Mouse (Mus musculus): ENCODE data around the gene 1600002K03Rik. TPM values are rescaled to one million over a fixed set of nuclear protein-coding genes. Genes with fewer than 3 reads are reported as not detected.

1600002K03Rik gene
- polyA plus RNA-seq, 1 experiment from 2014 or later, result 16.3 TPM

- peak overlapping the region; percentile 94 for H3K4me2 ChIP-seq
- H3K27ac ChIP-seq (replicated peaks), result peak overlapping the region; percentile 100
- no peak for ATAC-seq (ENCODE audit: low read depth)
- peaks cover 59% of the 10 kb centered on the region for H3K36me3 ChIP-seq
- H3K27me3 ChIP-seq, result no peaks in the 10 kb centered on the region
- no peaks in the 10 kb centered on the region for H3K9me3 ChIP-seq
- peak overlapping the region; percentile 100 for H3K9ac ChIP-seq
- WGBS, result 0% methylated on average over 52 of the region's 71 CpGs
- H3K4me3 ChIP-seq, result peak overlapping the region; percentile 98
- H3K4me1 ChIP-seq (replicated peaks), result peaks cover 66% of the 10 kb centered on the region
Observed at GRCm38 (mm10) chr10:80150226-80151210, 22.2 kb upstream of the 1600002K03Rik start.

- ATAC-seq (ENCODE audit: low read depth), result no peak
- Histone ChIP-seq H3K9ac (peak overlapping the region; percentile 100), H3K4me2 (peak overlapping the region; percentile 94), H3K4me3 (peak overlapping the region; percentile 98), H3K27me3 (no peaks in the 10 kb centered on the region), H3K9me3 (no peaks in the 10 kb centered on the region), H3K4me1 (replicated peaks) (peaks cover 66% of the 10 kb centered on the region), H3K36me3 (peaks cover 59% of the 10 kb centered on the region), H3K27ac (replicated peaks) (peak overlapping the region; percentile 100)
- 0% methylated on average over 24 of the region's 26 CpGs for whole genome bisulfite sequencing
Observed at GRCm38 (mm10) chr10:80151211-80152034, 21.3 kb upstream of the 1600002K03Rik start.

- 7% methylated on average over 15 of the region's 15 CpGs for WGBS
- Histone ChIP-seq H3K27me3 (no peaks in the 10 kb centered on the region), H3K9me3 (no peaks in the 10 kb centered on the region), H3K4me2 (peak overlapping the region; percentile 94), H3K27ac (replicated peaks) (peak overlapping the region; percentile 100), H3K4me1 (replicated peaks) (peaks cover 67% of the 10 kb centered on the region), H3K9ac (peak overlapping the region; percentile 100), H3K4me3 (peak overlapping the region; percentile 98), H3K36me3 (peaks cover 63% of the 10 kb centered on the region)
- ATAC-seq (ENCODE audit: low read depth), result no peak
Observed at GRCm38 (mm10) chr10:80152071-80152872, 20.5 kb upstream of the 1600002K03Rik start.

GRCm38 (mm10) chr10:80152873-80153260 is 19.9 kb upstream of the 1600002K03Rik start:
- Histone ChIP-seq H3K9me3 (no peaks in the 10 kb centered on the region), H3K27ac (replicated peaks) (peak overlapping the region; percentile 100), H3K4me2 (peak overlapping the region; percentile 94), H3K9ac (peak overlapping the region; percentile 100), H3K4me3 (peak overlapping the region; percentile 98), H3K4me1 (replicated peaks) (peaks cover 66% of the 10 kb centered on the region), H3K36me3 (peaks cover 67% of the 10 kb centered on the region), H3K27me3 (no peaks in the 10 kb centered on the region)
- 43% methylated on average over 3 of the region's 3 CpGs for WGBS
- no peak for ATAC-seq (ENCODE audit: low read depth)

- Histone ChIP-seq H3K9me3 (no peaks in the 10 kb centered on the region), H3K4me3 (peak overlapping the region; percentile 98), H3K36me3 (peaks cover 69% of the 10 kb centered on the region), H3K27me3 (no peaks in the 10 kb centered on the region), H3K9ac (peak overlapping the region; percentile 100), H3K27ac (replicated peaks) (peak overlapping the region; percentile 100), H3K4me1 (replicated peaks) (peaks cover 71% of the 10 kb centered on the region), H3K4me2 (peak overlapping the region; percentile 94)
- ATAC-seq (ENCODE audit: low read depth), result no peak
- WGBS, result 86% methylated on average over 19 of the region's 19 CpGs
Observed at GRCm38 (mm10) chr10:80153713-80154112, 19.0 kb upstream of the 1600002K03Rik start.

- Histone ChIP-seq H3K4me1 (replicated peaks) (peaks cover 78% of the 10 kb centered on the region), H3K27ac (replicated peaks) (peak overlapping the region; percentile 100; the same call in 1 of the 2 replicates), H3K4me3 (0 out of 2 replicates have a peak overlapping the region, but pooled peaks have one; percentile 11), H3K27me3 (no peaks in the 10 kb centered on the region), H3K36me3 (peaks cover 71% of the 10 kb centered on the region), H3K4me2 (peak overlapping the region; percentile 94), H3K9ac (peak overlapping the region; percentile 100), H3K9me3 (no peaks in the 10 kb centered on the region)
- 87% methylated on average over 7 of the region's 7 CpGs for WGBS
- no peak for ATAC-seq (ENCODE audit: low read depth)
Observed at GRCm38 (mm10) chr10:80154384-80154783, 18.4 kb upstream of the 1600002K03Rik start.

- peak overlapping the region; percentile 6; the same call in 1 of the 2 replicates for H3K4me3 ChIP-seq
- 0 out of 2 replicates have a peak overlapping the region, but pooled peaks have one; percentile 100 for H3K9ac ChIP-seq
- peak overlapping the region; percentile 62 for H3K27ac ChIP-seq (replicated peaks)
- ATAC-seq (ENCODE audit: low read depth), result no peak
- no peaks in the 10 kb centered on the region for H3K27me3 ChIP-seq
- peaks cover 71% of the 10 kb centered on the region for H3K36me3 ChIP-seq
- WGBS, result 43% methylated on average over 1 of the region's 1 CpGs
- H3K9me3 ChIP-seq, result no peaks in the 10 kb centered on the region
- peaks cover 83% of the 10 kb centered on the region for H3K4me1 ChIP-seq (replicated peaks)
- H3K4me2 ChIP-seq, result no peak overlapping the region
Observed at GRCm38 (mm10) chr10:80155277-80155676, 17.5 kb upstream of the 1600002K03Rik start.

GRCm38 (mm10) chr10:80156002-80156751 is 16.6 kb upstream of the 1600002K03Rik start:
- Histone ChIP-seq H3K36me3 (peaks cover 68% of the 10 kb centered on the region), H3K9me3 (no peaks in the 10 kb centered on the region), H3K4me1 (replicated peaks) (peaks cover 92% of the 10 kb centered on the region), H3K4me2 (no peak overlapping the region), H3K4me3 (no peak overlapping the region), H3K9ac (peak overlapping the region; percentile 65; the same call in 1 of the 2 replicates), H3K27me3 (no peaks in the 10 kb centered on the region), H3K27ac (replicated peaks) (peak overlapping the region; percentile 93)
- WGBS, result 82% methylated on average over 29 of the region's 29 CpGs
- no peak for ATAC-seq (ENCODE audit: low read depth)

GRCm38 (mm10) chr10:80156752-80157053 is 16.0 kb upstream of the 1600002K03Rik start:
- H3K36me3 ChIP-seq, result peaks cover 63% of the 10 kb centered on the region
- H3K27me3 ChIP-seq, result no peaks in the 10 kb centered on the region
- H3K9ac ChIP-seq, result peak overlapping the region; percentile 65; the same call in 1 of the 2 replicates
- H3K9me3 ChIP-seq, result no peaks in the 10 kb centered on the region
- no peak for ATAC-seq (ENCODE audit: low read depth)
- no peak overlapping the region for H3K4me3 ChIP-seq
- WGBS, result 68% methylated on average over 7 of the region's 7 CpGs
- peak overlapping the region; percentile 93 for H3K27ac ChIP-seq (replicated peaks)
- H3K4me2 ChIP-seq, result peak overlapping the region; percentile 13; the same call in 1 of the 2 replicates
- H3K4me1 ChIP-seq (replicated peaks), result peaks cover 94% of the 10 kb centered on the region

- H3K27me3 ChIP-seq, result no peaks in the 10 kb centered on the region
- ATAC-seq (ENCODE audit: low read depth), result no peak
- 54% methylated on average over 15 of the region's 15 CpGs for WGBS
- H3K9ac ChIP-seq, result peak overlapping the region; percentile 65; the same call in 1 of the 2 replicates
- H3K27ac ChIP-seq (replicated peaks), result peak overlapping the region; percentile 93
- H3K4me1 ChIP-seq (replicated peaks), result peaks cover 94% of the 10 kb centered on the region
- H3K4me3 ChIP-seq, result no peak overlapping the region
- H3K4me2 ChIP-seq, result peak overlapping the region; percentile 13; the same call in 1 of the 2 replicates
- H3K36me3 ChIP-seq, result peaks cover 57% of the 10 kb centered on the region
- H3K9me3 ChIP-seq, result no peaks in the 10 kb centered on the region
Observed at GRCm38 (mm10) chr10:80157141-80157929, 15.4 kb upstream of the 1600002K03Rik start.

Measured in neural tube, embryonic 13.5 days (tissue).